Mouse (Mus musculus): ENCODE data around the gene Rasa2.

The Rasa2 gene

GRCm38 (mm10) chr9:96639451-96639850 is 8.0 kb upstream of the Rasa2 start:
- no peak for DNase-seq (ENCODE audit: low read depth, low spot score)

GRCm38 (mm10) chr9:96638508-96638907 is 7.1 kb upstream of the Rasa2 start:
- no peak for DNase-seq (ENCODE audit: low read depth, low spot score)

DNA sequence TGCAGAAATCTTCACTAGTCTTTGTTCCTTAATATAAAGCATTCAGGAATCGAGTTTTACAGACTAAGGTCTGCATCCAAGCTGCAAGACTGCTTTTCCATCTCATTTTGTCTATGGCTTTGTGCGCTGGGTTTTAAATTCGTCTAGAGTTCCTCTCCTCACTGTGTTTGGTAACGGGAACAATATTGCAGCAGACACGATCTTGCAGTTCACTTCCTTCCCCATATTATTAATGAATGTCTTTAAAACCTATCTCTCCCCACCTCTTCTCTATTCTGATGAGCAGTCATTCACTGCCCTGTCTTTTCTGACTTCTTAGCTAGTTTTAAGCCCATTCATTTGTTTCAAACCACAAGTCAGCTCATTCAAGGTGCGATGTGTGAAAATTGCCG is 5.7 kb upstream of the Rasa2 start:
- no peak for DNase-seq (ENCODE audit: low read depth, low spot score)

- DNase-seq (ENCODE audit: low read depth, low spot score): no peak
Observed at GRCm38 (mm10) chr9:96636423-96637156, 5.2 kb upstream of the Rasa2 start.

DNA sequence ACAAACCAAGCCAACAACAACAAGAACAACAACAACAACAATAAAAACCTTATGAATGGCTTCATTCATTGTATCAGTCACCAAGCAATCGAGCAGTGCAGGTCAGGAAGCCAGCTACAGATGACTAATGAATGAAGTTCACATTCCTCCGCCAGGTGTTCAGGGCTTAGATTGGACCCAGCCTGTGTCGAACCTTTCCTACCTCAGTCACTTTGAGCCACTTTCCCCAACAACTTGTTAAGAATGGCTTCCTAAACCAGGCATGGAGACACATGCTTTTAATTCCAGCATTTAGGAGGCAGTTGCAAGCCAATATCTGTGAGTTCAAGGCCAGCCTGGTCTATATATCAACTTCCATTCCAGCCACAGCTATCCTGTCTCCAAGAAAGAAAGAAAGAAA is 4.5 kb upstream of the Rasa2 start:
- DNase-seq (ENCODE audit: low read depth, low spot score): no peak

DNA sequence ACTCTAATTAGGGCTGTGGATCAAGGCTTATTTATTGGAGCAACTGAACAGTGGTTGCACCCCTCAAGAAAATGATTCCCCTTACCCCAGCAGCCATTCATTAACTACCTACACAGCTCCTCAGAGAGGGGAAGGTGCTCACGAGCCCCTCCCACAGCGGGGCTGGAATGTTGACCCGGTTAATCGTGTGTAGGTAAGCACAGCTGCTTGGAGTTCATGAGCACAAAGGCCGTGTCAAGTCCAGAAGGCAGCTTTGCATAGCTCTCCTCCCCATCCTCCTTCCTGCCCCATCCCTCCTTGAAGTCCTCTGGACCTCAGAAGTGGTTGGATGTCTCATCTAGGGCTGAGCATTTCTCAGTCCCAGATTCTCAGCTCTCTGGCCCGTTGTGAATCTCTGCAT is 3.8 kb upstream of the Rasa2 start:
- DNase-seq (ENCODE audit: low read depth, low spot score): no peak

- DNase-seq (ENCODE audit: low read depth, low spot score): no peak
Observed at GRCm38 (mm10) chr9:96633771-96634170, 2.4 kb upstream of the Rasa2 start.

GRCm38 (mm10) chr9:96632756-96633155 is 1.3 kb upstream of the Rasa2 start:
- DNase-seq (ENCODE audit: low read depth, low spot score): no peak

GRCm38 (mm10) chr9:96632073-96632690 is 765 bp upstream of the Rasa2 start:
- DNase-seq (ENCODE audit: low read depth, low spot score): no peak

GRCm38 (mm10) chr9:96630571-96631388 is 637 bp downstream of the Rasa2 start:
- DNase-seq (ENCODE audit: low read depth, low spot score): no peak

GRCm38 (mm10) chr9:96629151-96629550 is 2.3 kb downstream of the Rasa2 start:
- DNase-seq (ENCODE audit: low read depth, low spot score): no peak

DNA sequence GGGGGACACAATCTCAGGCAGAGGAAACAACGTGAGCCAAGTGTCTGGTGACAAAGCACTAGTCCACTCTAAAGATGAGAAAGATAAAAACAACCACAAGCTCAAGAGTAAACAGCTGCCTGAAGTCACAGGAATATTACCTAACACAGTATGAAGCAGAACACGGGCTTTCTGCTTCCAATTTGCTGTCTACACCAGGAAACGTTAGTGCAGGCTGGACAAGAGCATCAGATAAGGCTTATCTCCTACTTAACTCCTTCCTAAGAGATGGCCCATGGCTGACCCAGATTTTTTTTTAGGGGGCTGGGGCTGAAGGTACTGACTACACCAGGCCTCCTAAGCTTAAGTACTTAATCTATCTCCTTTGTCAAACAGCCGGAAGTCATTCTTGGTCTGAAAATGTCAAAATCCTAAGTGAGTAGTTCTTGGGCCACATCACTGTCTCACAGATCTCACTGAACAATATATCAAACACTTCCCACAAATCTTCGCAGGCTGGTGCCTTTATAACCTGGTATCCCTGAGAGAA is 3.8 kb downstream of the Rasa2 start:
- DNase-seq (ENCODE audit: low read depth, low spot score): no peak

DNA sequence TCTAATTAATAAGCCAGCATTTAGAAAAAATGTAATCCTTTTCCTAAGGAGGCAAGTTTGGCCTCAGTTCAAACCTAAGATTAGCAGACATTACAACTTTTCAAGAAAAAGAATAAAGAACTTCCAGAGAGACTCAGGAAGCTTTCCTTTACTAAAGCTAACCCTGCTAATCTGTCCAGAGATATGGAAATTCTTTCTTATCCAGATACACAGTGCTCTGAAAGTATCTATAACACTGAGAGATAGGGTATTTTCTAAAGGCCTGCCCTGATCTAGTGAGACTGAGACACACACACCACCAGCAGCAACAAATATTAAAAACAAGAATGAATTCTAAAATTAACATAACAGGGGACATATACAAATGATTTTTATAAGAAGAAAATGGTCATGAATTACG is 4.4 kb downstream of the Rasa2 start:
- DNase-seq (ENCODE audit: low read depth, low spot score): no peak

- DNase-seq (ENCODE audit: low read depth, low spot score): no peak
Observed at GRCm38 (mm10) chr9:96618448-96619176, 12.8 kb downstream of the Rasa2 start.

DNA sequence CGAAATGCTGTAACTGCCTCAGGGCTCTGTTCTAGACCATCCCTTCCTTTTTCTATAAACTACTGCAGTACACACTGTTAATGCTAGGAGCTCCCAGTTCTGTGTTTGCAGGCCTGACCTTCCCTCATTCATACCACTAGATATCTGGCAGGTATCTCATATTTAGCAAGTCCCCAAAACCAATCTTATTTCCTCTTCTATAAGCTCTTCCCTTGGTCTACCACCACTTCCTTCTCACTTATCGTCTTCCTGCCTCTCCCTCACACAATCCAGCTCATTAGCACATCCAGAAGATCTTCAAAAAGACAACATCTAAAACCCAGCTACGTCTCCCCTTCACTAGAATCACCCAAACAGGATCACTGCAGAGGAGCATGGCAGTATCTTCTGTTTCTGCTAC is 19.1 kb downstream of the Rasa2 start:
- no peak for DNase-seq (ENCODE audit: low read depth, low spot score)

DNA sequence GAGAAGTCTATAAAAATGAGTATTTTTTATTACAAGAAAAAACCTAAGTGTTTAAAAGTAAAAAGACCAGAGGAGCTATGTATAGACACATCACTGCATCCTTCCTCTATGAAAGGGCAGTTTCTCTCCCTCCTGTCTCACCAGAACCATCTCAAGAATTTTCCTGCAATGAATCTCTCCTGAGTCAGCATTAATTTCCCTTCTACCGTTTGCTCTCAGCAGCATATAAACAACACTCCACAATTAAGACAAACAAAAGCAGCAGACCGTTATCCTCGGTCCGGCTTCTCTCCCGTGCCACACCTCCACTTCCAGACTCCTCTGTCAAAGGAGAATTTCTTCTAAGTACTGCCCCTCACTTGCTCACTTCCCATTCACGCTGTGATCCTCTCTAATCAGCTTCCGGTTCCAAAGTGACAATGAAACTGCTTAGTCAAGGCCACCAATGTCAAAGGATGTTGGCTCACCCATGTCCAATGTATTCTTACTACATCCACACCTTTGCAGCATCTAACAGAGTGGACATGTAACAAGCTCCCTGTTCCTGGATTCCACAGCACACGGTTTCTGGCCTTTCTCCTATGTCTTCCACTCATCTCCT is 19.6 kb downstream of the Rasa2 start:
- no peak for DNase-seq (ENCODE audit: low read depth, low spot score)

GRCm38 (mm10) chr9:96610813-96611212 is 20.6 kb downstream of the Rasa2 start:
- DNase-seq (ENCODE audit: low read depth, low spot score): no peak

DNA sequence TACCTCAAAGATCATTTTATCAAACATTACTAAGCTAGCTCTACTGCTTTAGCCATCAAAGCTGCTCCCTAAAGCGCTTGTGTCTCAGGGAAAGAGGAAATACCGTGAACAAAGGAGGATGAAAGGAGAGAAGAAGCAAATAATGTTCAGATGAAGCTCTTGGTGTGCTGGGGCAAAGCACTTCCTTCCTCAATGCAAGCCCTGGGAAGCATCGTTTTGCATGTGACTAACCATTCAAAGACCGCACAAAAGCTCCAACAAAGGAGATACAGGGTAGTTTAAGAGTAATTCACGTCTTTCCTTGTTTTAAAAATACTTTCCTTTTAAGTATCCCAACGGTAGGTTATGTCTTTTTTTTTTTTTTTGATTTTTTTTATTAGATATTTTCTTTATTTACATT is 28.0 kb downstream of the Rasa2 start:
- DNase-seq (ENCODE audit: low read depth, low spot score): no peak

GRCm38 (mm10) chr9:96597899-96598298 is 33.5 kb downstream of the Rasa2 start:
- no peak for DNase-seq (ENCODE audit: low read depth, low spot score)

DNA sequence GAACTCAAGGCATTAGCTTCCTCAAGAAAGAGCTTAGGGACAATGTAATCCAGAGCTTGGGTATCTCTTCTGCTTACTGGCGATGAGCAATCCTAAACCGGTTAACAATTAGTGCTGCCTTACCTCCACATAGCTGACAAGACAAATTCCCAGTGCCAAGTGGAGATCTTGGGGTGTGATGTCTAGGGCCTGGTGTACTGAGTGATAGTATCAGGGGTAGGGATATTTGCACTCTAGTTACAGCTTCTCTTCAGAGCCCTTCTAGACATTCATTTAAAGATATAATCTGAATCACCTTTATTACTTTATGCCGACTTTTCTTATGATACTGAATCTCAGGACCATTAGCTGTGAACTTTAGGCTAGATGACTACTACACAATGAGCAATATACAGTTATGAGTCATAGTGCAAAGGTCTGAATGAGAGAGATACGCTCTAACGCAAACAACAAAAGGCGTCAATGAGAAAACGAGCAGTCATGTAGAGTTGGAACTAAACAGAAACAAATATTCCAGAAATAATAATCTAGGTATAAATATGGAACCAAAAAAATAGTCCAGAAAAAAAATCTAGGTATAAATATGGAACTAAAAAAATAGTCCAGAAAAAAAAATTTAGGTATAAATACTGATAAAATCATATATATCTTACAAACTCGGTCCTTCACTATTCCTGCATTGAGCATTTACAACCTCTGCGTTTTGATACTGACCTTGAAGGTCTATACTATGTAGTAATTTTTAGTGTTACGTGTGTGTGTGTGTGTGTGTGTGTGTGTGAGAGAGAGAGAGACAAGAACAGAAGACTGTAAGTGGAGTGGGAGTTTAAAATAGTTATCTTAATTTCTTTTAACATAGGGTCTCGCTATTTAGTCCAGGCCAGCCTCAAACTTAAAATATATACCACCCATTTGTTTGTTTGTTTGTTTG is 38.5 kb downstream of the Rasa2 start:
- DNase-seq (ENCODE audit: low read depth, low spot score): no peak
